Mouse (Mus musculus): ENCODE measurements around the gene Chad.
A peak's percentile ranks its signal among the peaks of the same experiment; 100 is the strongest.

Chad gene

GRCm38 (mm10) chr11:94564437-94565150 is at the start of gene Chad:
Gene Chad (plus strand): TSS chr11:94565047.
- peak; percentile 78 to 81 for DNase-seq

GRCm38 (mm10) chr11:94521219-94521843 is 43.5 kb upstream of the Chad start, which contains the start of gene Mycbpap:
Gene Mycbpap (minus strand): TSS chr11:94521742.
- peak; percentile 74 to 75 for DNase-seq

- DNase-seq: no peak
These were observed 38.5 kb upstream of the Chad start for GRCm38 (mm10) chr11:94526171-94526879.

- DNase-seq: no peak
These were observed 36.0 kb upstream of the Chad start for GRCm38 (mm10) chr11:94528879-94529278.

- DNase-seq: no peak
These were observed 31.7 kb upstream of the Chad start for GRCm38 (mm10) chr11:94533171-94533570.

- DNase-seq: no peak
These were observed 26.0 kb upstream of the Chad start for GRCm38 (mm10) chr11:94538733-94539292.

GRCm38 (mm10) chr11:94539761-94540160 is 25.1 kb upstream of the Chad start:
- DNase-seq: no peak

- no peak for DNase-seq
These were observed 22.4 kb upstream of the Chad start for GRCm38 (mm10) chr11:94542400-94542799.

- no peak for DNase-seq
These were observed 21.5 kb upstream of the Chad start for GRCm38 (mm10) chr11:94543344-94543743.

GRCm38 (mm10) chr11:94543932-94544331 is 20.9 kb upstream of the Chad start:
- peak; percentile 90 to 93 for DNase-seq

- no peak for DNase-seq
These were observed 20.4 kb upstream of the Chad start for GRCm38 (mm10) chr11:94544422-94544821.

GRCm38 (mm10) chr11:94546381-94546780 is 18.5 kb upstream of the Chad start:
- DNase-seq: no peak

- DNase-seq: no peak
These were observed 17.6 kb upstream of the Chad start for GRCm38 (mm10) chr11:94547271-94547670.

GRCm38 (mm10) chr11:94548041-94548784 is 16.6 kb upstream of the Chad start:
- DNase-seq: peak; percentile 39 to 48

- DNase-seq: peak; percentile 95
These were observed 15.8 kb upstream of the Chad start, which contains the start of gene Rsad1 for GRCm38 (mm10) chr11:94548888-94549690. Gene Rsad1 (minus strand): TSS chr11:94549255.

GRCm38 (mm10) chr11:94549691-94550441 is 15.0 kb upstream of the Chad start:
- DNase-seq: no peak

GRCm38 (mm10) chr11:94550442-94550744 is 14.5 kb upstream of the Chad start:
- peak in 1 of 2 experiments; percentile 3 for DNase-seq

GRCm38 (mm10) chr11:94558226-94558625 is 6.6 kb upstream of the Chad start:
- no peak for DNase-seq

- DNase-seq: no peak
These were observed 1.5 kb upstream of the Chad start for GRCm38 (mm10) chr11:94563383-94563782.

- DNase-seq: no peak
These were observed 1.0 kb upstream of the Chad start for GRCm38 (mm10) chr11:94563821-94564220.

- DNase-seq: peak; percentile 60 to 64
These were observed 268 bp downstream of the Chad start for GRCm38 (mm10) chr11:94565151-94565479.
